Mouse (Mus musculus): ENCODE measurements around the gene D630003M21Rik.

D630003M21Rik gene

DNA sequence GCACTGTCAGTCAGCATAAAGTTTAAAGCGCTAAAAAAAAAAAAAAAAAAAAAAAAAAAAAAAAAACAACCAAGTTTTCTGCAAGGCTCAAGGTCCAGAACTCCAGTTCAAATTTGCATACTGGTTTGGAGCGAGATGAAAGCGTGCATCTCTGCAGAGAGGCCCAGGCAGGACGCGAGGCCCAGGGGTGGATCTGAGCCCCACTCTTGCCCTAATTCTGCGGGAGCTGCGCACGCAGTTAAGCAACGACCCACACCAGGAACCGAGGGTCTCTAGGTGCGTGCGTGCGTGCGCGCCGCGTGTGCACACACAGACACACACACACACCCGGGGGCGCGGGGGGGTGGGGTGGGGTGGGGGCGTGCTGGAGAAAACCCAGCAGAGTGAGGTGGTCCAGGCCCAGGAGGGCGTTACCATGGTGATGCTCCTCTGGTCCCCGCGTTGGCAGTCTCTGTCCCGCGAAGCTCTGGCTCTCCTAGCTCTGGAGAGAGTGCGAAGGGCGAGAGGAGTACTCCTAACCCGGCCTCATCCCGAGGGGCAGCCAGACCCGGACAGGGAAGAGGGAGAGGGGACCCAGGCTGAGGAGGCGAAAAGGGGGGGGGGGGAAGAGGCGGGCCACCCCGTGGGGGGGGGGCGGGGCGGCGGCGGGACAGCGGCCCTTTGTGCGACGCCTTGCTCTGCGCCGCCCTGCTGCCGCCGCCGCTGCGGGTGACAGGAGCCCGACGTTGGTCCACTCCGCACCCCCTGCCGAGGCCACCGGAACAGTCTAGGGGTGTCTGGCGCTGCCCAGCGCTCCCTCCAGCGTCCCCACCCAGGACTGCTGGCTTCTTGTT, at the start of gene D630003M21Rik:
D630003M21Rik (minus strand) TSS at position 553 of the 833 bp plus-strand sequence.
- DNase-seq: no peak

DNA sequence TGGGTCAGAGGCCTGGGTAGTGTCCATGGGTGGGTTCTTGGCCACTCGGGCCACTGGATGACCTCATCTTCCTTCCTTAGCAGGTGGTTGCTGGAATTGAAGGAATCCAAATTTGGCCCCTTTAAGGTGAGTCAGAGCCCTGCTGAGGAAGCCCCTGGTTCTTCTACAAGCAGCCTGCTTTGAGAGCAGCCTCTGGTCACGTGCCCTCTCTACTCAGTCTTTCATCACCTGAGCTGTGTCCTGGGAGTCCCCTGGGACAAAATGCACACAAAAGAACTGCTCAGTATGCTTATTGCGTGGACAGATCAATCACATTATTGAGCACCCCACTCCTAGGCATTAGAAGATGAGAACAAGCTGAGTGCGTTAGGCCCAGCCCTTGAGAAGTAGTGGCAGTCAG, 47.9 kb upstream of the D630003M21Rik start:
- no peak for DNase-seq

DNA sequence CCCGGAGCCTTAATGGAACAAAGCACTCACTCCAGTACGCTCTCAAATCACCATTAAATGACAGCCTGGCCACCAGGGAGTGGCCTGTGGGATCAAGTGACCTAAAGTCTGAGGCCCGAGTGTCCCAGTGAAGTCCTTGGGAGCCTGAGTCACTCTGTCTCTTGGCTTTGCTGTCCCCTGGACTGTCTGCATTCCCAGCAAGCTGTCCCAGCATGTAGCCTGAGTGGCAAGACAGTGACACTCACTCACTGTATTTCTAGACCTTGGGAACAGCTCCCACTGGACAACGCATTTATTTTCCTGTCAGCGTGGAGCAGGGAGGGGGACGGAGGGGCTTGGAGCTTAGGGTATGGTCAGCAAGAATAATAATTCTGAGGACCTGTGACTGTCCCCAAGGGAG, 47.4 kb upstream of the D630003M21Rik start:
- DNase-seq: no peak

DNA sequence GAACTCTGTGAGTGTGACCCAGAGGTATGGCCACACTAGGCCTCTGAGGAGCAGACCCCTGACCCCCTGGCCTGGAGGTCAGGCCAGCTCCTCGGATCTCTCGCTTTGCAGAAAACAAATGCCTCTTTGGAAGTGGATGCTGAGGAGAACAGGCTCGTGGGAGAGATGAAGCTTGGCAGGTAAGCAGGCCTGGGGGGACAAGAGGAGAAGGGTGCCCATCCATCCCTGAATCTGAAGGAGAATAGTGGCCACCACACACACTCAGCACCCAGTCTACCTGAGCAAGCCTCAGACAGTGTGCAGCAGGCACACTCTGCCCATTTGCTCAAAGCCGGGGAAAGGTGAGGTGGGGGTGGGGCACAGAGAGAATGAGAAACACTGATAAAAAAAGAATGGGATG, 46.8 kb upstream of the D630003M21Rik start:
- no peak for DNase-seq

DNA sequence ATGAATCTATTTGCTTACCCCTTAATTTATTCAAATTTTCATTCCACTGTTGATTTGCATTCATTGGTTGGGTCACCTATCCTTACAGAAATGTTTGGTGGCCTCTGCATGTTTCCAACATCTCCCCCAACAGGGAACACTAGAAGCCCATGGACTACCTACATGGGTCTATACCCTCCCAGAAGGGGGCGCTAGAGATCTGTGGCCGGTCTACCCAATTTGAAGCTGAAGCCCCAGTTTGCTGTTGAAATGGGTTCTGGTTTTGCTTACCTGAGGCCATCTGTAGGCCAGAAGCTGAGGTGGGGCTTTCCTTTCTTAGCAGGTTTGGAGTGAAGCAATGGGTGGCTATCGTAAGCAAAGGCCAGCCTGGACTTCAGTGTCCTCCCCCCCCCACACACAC, 46.3 kb upstream of the D630003M21Rik start:
- DNase-seq: no peak

DNA sequence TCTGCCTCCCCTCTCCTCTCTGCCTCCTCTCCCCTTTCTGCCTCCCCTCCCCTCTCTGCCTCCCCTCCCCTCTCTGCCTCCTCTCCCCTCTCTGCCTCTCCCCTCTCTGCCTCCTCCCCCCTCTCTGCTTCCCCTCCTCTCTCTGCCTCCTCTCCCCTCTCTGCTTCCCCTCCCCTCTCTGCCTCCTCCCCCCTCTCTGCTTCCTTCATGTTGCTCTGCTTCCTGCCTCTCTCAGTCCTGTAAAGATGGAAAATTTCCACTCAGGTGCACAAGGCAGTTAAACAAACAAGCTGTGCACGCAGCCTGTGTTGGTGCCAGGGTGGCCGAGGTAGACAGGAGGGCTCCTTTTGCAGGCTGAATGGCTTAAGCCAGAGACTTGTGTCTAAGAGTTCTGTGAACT, 44.6 kb upstream of the D630003M21Rik start:
- no peak for DNase-seq

DNA sequence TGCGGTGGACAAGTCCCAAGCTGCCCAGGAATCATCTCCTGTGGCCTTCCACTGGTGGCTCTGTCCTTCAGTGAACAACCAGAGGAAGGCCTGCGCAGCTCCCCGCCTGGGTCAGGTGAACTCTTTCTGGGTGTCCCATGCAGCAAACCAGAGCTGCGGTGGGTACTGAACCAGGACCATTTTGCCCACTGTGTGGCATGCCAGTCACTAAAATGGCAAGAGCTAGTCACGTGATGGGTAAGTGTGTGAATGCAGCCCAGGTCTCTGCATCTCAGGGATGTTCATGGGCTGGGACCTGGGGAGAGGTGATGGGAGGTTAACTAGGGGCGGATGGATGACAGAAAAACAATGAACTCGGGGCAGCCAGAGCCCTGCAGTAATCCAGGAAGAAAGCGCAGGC, 41.0 kb upstream of the D630003M21Rik start:
- no peak for DNase-seq

DNA sequence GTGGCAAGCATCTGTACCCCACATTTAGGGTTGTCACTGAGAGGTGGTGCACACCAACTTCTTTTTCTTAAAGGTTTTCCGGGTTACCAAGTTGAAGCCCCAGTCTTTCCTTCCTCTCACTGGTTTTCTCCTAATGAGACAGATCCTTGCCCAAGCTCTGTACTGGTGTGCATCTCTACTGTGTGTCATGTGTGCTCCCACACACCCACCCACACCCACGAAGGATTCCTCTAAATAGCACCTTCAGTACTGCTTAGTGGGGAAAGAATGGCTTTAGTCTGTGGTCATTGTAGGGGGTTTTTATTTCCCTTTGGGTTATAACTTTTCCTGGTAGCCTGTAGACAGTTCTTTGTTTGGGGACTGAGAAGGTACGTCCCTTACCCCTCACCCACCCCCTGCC, 35.9 kb upstream of the D630003M21Rik start:
- DNase-seq: no peak

DNA sequence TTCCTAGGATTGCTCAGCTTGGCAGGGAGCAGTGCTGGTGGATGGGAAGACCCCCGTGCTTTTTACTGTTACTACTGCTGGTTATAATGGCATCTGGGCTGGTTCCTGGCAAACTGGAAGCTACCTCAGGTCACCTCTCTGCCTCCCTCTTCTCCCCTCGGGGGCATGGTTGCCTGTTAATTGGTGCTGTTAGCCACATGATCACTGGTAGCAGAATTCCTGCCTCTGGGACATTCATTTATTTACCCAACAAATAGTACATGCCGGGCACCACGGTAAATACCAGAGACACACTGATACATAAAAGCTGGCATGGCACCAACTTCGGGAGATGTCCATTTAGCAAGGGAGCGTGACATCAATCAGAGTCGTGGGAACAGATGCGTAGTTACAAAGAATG, 30.5 kb upstream of the D630003M21Rik start:
- DNase-seq: no peak

DNA sequence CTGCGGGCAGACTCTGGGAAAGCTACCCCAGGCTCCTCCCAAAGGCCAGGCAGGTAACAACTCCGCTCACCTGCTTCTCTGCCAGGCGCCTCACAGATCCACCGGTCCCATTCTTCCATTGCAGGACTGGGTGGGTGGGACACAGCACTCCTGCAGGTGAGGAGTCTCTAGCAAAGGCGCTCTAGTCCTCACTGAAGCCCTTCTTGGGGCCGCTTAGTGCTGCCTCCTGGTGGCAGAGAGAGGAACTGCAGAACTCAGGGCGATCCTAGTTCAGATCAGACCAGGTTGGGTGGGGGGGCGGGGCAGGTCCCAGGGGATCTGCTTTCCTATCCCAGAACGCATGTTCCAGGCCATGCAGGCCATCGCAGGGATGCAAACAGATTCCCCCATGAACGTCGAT, 29.8 kb upstream of the D630003M21Rik start:
- peak; percentile 53 to 72 for DNase-seq

DNA sequence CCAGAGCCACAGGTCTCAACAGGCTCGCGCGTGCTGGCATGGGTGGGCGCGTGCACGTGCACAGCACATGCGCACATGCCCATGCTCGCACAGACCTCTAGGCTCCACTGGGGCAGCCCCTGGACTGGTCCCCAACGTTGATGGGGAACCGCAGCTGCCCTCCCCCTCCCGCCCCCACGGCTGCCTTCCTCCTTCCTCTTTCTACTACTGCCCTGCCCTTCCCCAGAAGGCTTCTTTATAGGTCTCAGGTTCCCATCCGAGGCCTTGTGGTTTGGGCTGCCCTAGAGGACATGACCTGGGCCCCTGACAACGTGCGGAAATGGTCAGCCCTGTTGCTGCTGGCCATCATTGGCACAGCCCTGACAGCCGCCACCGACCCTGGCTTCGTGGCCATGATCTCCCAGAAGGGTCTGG, 29.0 kb upstream of the D630003M21Rik start, which contains the start of gene Bpi:
Bpi (plus strand) TSS at position 90 of the 414 bp plus-strand sequence.
- no peak for DNase-seq

DNA sequence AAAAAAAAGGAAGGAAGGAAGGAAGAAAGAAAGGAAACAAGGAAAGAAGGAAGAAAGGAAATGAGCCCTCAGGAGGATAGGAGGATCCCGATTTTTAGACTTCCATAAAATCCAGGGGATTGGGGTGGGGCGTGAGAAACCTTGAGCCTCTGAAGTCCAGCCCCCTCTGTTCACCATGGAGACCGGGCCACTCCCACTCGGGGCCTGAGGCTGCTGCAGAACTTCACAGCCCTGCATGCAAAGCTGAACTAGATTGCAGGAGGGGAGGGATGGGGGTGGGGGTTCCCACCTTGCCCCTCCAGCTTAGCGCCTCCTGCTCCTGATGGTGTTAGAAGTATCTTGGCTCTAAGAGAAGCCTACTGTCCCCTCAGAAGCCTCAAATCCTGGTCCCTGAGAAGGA, 27.9 kb upstream of the D630003M21Rik start:
- DNase-seq: no peak

DNA sequence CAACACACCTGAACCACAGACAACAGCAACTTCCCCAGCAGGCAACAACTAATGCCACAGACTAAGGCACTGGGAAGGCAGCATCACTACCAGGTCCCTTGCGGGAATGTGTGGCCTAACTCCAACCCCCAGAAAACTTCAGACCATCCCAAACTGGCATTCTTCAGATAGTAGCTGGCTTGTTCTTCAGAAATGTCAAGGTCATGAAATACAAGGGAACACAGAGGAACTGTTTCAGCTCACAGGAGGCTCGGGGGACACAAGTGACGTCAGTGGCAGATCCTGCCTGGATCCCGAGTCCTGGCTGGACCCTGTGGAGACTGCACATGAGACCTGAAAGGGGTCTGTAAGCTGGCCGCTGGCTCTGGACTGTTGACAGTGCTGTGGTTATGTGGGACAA, 24.8 kb upstream of the D630003M21Rik start:
- DNase-seq: no peak

DNA sequence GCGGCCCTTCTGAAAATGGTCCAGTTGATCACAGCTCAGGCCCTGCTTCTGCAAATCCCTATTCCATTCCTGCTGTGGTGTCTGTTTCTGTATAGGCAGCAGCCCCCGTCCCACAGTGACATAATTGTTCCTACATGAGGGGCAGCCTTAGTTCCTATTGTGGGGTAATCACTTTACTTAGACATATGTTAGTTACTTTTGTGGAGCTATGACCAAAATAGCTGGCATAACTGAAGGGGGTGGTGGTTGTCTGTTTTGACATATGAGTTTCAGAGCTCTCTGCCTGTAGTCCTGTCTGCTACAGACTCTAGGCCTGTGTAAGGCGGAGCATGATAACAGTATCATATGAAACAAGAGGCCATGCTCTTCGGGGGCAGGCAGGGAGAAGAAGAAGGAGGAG, 21.5 kb upstream of the D630003M21Rik start:
- no peak for DNase-seq

DNA sequence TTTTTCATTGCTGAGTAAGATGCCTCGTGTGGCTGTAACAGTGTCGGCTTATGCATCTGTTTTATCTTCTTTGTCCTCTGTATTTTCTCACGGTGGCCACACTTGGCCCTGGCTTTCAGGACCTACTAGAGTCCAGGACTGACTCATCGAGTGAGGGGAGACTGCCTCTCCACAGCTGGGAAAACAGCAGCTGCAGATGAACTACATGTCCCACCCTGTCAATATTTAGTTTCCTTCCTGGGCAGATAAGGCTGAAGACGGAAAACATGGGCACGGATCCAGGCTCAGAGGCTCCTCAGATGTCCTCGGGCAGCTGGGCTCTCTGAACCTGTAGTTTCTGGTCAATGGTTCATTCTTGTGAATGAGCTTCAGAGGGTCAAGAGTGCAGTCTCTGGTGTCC, 19.3 kb upstream of the D630003M21Rik start:
- DNase-seq: peak; percentile 62 to 78

DNA sequence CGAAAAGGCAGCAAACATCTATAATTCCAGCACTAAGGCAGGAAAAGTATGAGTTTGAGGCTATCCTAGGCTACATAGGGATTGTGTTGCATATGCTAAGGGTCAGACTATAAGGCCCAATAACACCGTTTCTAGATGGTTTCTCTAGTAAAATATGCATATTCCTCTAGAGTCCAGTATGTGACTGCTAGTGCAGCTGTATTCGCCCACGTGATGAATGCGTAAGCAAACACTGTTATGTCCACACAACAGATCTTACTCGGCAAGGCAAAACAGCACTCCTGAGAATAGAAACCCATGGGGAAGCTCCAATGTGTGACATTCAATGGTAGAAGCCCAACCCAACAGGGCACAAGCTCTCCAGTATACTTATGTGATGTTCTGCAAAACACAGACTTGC, 18.8 kb upstream of the D630003M21Rik start:
- DNase-seq: no peak

DNA sequence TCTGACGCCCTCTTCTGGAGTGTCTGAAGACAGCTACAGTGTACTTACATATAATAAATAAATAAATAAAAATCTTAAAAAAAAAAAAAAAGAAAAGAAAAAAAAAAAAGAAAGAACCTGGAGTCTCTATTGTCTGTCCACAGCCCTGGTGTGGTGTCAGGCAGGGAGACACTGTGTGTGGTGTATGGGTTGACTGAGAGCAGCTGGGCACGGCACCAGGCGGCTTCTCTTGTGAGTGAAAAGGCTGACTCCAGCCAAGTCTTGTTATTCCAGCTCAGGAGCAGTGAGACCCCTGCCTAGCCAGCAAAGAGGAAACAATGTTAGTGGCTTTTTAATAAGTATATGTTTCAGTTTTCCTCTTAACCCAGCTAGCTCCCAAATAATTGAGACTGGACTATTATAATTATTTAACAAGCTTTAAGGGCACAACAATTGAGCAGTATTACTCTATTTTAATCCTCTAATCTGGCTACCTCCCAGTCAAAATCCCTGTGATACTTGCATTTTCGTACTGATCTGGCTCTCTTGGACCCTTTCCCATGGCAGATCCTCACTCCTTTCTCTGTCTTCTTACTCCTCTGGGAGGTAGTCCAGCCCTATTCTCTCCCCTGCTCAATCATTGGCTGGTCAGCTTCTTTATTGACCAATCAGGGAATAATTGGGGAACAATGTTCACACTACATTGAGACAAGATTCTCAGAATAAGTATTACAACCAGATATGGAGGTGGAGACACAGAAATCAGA, 16.2 kb upstream of the D630003M21Rik start:
- no peak for DNase-seq

DNA sequence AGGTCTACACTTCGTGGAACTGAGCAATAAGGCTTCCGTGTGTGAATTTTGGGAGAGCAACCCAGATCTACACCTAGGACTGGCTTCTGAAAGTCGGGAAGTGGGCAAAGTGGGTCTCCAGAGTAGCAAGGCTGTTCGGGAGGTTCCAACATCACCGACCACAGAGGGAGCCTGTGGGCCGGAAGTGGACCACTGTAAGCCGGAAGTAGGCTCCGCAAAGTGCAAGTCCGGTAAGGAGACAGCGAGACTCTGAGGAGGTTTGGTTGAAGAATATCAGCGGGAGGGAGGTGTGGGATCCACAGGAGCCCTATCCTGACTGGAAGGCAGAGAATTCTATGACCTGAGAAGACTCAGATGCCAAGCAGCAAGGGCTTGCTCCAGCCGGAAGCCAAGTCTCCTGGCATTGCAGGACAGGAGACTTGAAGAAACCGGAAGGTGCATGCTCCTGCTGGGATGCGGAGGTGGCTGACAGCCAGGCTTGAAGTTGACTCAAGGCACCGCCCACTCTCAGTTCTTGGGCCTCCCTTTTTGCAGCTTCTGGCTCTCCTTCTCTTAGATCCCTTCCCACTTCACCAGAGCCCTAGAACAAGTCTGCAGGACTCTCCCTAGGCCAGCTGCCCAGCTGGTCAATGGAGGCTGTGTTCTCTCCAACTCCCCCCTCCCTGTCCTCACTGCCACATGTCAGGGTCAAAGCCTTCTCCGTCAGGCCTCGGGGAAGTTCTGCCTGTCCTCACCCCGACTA, 14.3 kb upstream of the D630003M21Rik start:
- peak; percentile 25 to 46 for DNase-seq

DNA sequence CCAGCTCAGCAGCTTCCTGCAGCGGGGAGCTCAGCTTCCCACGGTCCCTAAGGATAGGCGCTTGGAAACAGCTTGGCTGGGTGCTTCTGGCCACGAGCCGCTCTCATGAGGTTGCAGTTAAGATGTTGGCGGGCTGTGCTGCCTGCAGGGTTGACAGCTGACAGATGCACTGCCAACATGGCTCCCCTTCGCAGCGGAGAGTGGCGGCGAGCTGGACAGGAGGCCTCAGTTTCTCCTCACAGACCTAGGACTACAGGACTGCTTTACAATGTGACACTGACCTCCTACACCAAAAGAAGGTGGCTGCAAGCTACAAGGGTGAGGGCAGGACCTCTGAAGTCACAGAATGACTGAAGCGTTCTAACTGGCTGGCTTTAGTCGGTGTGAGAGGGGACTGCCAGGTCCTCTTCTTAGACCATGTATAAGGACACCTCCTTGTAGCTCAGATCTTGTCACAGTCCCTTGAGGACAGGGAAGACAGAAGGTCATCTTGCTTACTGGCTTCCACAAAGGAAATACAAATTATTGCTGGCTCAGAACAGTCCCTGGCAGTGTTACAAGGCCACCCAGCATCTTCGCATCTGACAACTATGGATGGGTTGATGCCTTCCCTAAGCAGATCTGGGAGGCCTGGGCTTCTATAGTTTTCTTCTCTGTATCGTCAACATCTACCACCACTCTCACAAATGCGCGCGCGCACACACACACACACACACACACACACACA, 13.3 kb upstream of the D630003M21Rik start:
- DNase-seq: peak in 1 of 2 experiments; percentile 8

DNA sequence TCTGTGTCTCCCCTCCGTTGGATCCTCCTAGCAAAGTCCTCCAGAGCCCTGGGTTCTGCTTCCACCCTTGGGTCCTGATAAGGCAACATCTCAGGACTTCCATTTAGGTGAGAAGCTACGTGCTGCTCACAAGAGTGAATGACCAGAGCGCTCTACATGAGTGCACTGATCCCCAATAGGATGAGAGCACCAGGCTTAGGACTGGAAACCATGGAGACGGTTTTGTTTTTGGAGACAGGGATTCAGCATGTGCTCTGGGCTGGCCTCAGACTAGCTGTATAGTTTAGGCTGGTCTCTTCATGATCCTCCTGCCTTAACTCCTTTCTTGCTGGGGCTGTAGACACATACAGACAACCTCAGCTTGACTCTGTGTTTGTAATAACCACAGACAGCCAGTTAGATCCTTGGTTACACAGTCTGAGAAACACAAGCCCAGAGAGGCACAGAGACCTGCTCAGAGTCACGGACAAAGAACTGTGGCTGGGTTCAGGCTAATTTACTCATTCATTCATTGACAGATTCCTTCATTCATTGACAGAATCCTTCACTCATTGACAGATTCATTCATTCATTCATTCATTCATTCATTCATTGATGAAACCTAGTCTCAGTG, 12.2 kb upstream of the D630003M21Rik start:
- DNase-seq: no peak

DNA sequence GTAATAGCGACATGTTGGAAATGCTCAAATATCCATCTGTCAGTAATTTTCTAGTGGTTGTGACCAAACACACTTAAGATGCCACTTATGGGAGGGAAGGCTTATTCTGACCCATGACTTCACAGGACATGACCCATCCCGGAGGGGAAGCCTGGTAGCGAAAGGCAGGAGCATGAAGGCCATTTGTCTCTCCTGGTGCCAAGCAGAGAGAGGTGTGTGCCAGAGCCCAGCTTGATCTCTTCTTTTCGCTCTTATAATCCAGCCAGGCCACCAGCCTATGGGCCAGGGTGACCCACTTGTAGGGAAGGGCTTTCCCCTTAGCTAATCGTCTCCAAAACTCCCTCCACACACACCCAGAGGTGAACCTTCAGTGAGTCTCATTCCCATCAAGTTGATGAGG, 9.1 kb upstream of the D630003M21Rik start:
- no peak for DNase-seq

DNA sequence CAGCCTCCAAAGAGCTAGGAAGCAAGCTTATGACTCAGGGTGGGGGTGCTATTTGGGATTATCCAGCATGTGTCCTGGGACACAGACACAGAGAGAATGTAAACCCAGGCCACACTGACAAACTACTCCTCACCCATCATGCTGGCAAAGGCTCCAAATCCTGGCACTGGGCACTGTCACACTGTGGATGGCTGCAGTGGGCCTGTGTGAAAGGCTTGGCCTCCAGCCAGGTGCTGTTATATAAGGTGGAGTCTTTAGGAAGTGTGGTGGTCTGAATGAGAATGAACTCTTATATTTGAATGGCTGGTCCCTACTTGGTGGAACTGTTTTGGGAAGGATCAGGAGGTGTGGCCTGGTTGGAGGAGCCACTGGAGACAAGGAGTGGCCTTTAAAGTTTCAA, 7.7 kb upstream of the D630003M21Rik start:
- DNase-seq: no peak

All from lung, adult 18-20 months (tissue).